Mouse (Mus musculus) embryonic facial prominence, embryonic 11.5 days (tissue): ENCODE measurements around the gene Slc35d1. TPM values are rescaled to one million over a fixed set of nuclear protein-coding genes. Genes with fewer than 3 reads are reported as not detected.

Source experiments
- polyA plus RNA-seq: library from polyadenylated mRNA; unstranded; fragments of >200 nt; fragmentation: Nextera tagmentation; extraction: Ambion mirVana; gene quantifications from 2 replicates; pipeline ENCODE4 v1.2.1, GENCODE M21; 2014

Gene Slc35d1
- polyA plus RNA-seq, 1 experiment from 2014 or later = 12.6 TPM

Other genes starting within 250 kb of the Slc35d1 start
- 1.1 and 2.2 TPM in 2 replicates for gene Tctex1d1, start 236.6 kb downstream of the Slc35d1 start, polyA plus RNA-seq
- gene Insl5, start 188.3 kb downstream of the Slc35d1 start, polyA plus RNA-seq = 0.32 TPM in 1 of 2 replicates, not detected in the other
- 40.5 and 43.5 TPM in 2 replicates for gene Mier1, start 100.8 kb downstream of the Slc35d1 start, polyA plus RNA-seq
- gene Wdr78, start 100.6 kb downstream of the Slc35d1 start, polyA plus RNA-seq = 4.5 and 5.6 TPM in 2 replicates
- not detected in 2 replicates for gene 4921539E11Rik, start 75.7 kb upstream of the Slc35d1 start, polyA plus RNA-seq
- gene Oma1, start 98.6 kb upstream of the Slc35d1 start, polyA plus RNA-seq = 18.8 and 18.9 TPM in 2 replicates